Mouse (Mus musculus) spleen, postnatal 14 days (tissue): ENCODE measurements around the gene Mageb4.
"Not testable (repeated sequence)": the region's sequence is repeated elsewhere in the genome, so short reads cannot be mapped to it uniquely, and the experiment has no call there.

Source experiments
- DNase-seq, 2 experiments: peaks; one replicate each; pipeline ENCODE4 v3.0.0; 2021 to 2022; ENCODE audit warnings: low spot score in 2 of 2

Mageb4 gene

DNA sequence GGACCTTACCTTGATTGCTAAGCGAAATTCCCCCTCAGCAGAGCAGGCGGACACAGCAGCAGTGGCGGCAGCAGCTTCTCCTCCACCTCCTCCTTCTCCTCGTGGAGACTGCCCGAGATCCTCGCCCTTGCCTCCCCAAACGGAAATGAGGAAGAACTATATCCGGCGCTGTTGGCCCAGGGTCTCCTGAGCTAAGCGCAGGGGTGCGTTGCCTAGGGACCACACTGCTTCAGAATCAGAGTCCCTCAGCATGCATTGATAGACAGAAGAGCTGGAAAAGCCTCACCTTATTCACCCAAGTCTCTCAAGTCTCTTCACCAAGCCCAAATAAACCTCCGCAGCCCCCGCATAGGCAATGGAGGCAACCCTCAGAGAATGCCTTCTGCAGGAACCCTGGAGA lies at the start of gene Mageb4:
Gene Mageb4 (minus strand): TSS at position 101 of the 400 bp plus-strand sequence.
- not testable (repeated sequence) for DNase-seq

DNA sequence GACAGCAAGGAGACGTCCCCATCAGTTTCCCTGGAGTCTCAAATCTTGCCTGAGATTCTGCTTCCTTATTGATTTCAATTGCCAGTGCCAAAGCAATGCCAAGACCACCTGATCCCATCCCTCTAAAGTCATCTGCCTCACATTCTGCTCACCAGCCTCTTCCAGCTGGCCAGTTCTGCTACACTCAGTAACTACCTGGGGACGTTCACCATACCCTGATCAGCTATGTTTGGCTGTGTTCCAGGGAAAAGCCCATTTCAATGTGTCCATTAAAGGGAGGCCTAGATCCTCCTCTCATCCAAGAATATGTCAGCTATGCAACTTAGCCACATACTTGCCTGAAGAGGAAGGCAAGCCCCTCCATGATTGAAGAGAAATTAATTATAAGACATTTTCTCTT lies 20.3 kb downstream of the Mageb4 start:
- DNase-seq: not testable (repeated sequence)

- DNase-seq: not testable (repeated sequence)
Observed at GRCm38 (mm10) chrX:86245950-86246349, 58.9 kb downstream of the Mageb4 start.

DNA sequence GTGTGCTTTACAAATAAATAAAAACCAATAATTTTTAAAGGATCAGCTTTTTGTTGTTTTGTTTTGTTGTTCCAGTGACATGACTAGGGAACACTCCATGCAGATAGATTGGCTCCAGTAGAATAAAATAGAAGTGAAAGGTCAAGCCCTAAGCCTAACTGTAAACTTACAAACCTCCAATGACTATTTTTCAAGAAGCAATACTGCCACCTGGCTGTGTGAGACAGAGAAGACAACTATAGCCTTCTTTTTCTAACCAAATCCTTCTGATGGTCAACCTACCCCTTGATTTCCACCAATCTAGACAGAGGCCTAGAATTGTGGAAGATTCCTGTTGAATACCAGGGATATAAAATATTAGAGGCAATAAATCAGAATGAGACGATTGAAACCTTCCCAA lies 67.6 kb downstream of the Mageb4 start:
- no peak for DNase-seq
